Mouse (Mus musculus): ENCODE results near the gene Rarb. TPM values are rescaled to one million over a fixed set of nuclear protein-coding genes. Genes with fewer than 3 reads are reported as not detected.

Rarb gene
- 53.0 and 61.2 TPM in 2 replicates for polyA plus RNA-seq (2014; fragmentation: Nextera tagmentation; extraction: Ambion mirVana)

DNA sequence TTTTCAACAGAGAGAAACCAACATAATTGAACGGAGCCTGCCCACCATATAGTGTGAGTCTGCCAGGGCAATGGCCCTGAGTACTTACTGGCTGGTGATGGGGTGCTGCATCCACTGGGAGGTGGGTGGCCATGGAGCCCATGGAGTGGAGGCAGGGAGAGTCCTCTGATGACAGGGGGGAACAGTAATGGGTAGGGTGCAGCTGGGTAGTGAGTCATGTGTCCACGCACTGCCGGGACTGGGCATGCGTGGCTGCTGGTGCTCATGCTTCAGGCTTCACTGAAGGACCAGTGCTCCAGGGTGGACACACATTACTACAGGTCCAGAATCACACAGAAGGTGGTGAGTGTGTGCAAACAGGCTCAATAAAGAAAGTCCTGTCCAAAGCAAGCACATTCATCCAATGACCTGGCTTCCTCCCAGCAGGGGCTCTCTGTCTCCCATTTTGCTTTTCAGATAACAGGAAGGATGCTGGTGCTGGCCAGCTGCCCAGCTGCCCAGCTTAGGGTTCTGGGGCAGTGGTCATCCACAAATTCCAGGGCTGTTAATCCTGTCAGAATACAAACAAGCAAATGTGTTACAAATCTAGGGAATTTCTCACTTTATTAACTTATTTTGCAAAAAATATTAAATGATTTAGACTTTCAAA, at the start of gene Rarb:
TSS of gene Rarb (minus strand) at position 555 of the 649 bp plus-strand sequence.
- Histone ChIP-seq H3K9me3 (ENCODE audit: control insufficient read depth, low read length) (no peaks in the 10 kb centered on the region), H3K36me3 (ENCODE audit: control insufficient read depth, insufficient read depth, low read length) (no peaks in the 10 kb centered on the region), H3K4me3 (ENCODE audit: low read depth, low read length) (no peak within 1 kb of the TSS), H3K27ac (ENCODE audit: low read depth, low read length) (no peak within 1 kb of the TSS), H3K27me3 (ENCODE audit: control insufficient read depth, insufficient read depth, low read length) (no peaks in the 10 kb centered on the region), H3K9ac (ENCODE audit: low read length) (no peak within 1 kb of the TSS), H3K4me1 (ENCODE audit: control insufficient read depth, insufficient read depth, low read length) (no peaks in the 10 kb centered on the region), H3K4me2 (ENCODE audit: low read depth) (no peak within 1 kb of the TSS)
- DNase-seq (ENCODE audit: low spot score) (no peak), ATAC-seq (ENCODE audit: insufficient read depth, low FRiP score, low TSS enrichment) (no peak)
- 94% methylated on average over 4 of the region's 4 CpGs for WGBS

DNA sequence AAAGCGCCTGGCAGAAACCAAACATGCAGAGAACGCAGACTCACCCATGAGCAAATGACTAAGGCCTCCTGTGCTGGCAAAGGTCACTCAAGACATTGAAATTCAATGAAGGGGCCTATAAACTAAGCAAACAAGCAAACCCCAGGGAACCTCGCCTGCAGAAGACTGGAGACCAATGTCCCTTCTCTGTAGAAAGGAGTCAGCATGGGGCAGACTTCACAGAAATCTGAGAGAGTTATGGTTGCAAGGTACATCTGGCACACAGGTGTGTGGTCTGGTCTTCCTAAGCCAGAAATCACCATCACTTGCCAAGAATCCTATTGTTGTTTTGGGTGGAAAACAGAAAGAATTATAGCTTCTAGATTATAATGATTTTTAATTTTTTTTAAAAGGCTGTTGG, 23.1 kb upstream of the Rarb start:
- Histone ChIP-seq H3K9ac (ENCODE audit: low read length) (no peak overlapping the region), H3K27me3 (ENCODE audit: control insufficient read depth, insufficient read depth, low read length) (no peaks in the 10 kb centered on the region), H3K9me3 (ENCODE audit: control insufficient read depth, low read length) (no peaks in the 10 kb centered on the region), H3K4me3 (ENCODE audit: low read depth, low read length) (no peak overlapping the region), H3K4me2 (ENCODE audit: low read depth) (no peak overlapping the region), H3K27ac (ENCODE audit: low read depth, low read length) (no peak overlapping the region), H3K4me1 (ENCODE audit: control insufficient read depth, insufficient read depth, low read length) (peaks cover 9% of the 10 kb centered on the region; the same call in 1 of the 2 replicates), H3K36me3 (ENCODE audit: control insufficient read depth, insufficient read depth, low read length) (no peaks in the 10 kb centered on the region)
- 19% methylated on average over 3 of the region's 3 CpGs for WGBS
- DNase-seq (ENCODE audit: low spot score) = peak; percentile 43
- no peak; the same call in 1 of the 2 replicates for ATAC-seq (ENCODE audit: insufficient read depth, low FRiP score, low TSS enrichment)

DNA sequence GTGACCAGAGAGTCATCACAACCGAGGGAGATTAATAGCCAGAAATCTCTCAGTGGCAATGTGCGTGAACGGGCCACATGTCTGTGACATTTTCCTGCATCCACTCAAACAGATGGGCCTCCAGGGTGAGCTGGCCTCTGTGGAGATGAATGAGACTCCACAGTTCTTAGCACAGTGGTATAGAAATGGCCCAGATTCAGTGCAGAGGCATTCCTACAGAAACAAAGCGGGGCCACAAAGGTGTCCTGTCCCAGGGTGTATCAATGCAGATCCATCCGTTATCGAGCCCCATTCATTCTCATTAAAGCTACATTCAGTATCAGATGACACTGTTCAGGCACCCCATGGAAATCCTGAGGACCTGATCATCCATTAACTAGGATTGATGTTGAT, 22.6 kb upstream of the Rarb start:
- H3K27me3 ChIP-seq (ENCODE audit: control insufficient read depth, insufficient read depth, low read length) = no peaks in the 10 kb centered on the region

DNA sequence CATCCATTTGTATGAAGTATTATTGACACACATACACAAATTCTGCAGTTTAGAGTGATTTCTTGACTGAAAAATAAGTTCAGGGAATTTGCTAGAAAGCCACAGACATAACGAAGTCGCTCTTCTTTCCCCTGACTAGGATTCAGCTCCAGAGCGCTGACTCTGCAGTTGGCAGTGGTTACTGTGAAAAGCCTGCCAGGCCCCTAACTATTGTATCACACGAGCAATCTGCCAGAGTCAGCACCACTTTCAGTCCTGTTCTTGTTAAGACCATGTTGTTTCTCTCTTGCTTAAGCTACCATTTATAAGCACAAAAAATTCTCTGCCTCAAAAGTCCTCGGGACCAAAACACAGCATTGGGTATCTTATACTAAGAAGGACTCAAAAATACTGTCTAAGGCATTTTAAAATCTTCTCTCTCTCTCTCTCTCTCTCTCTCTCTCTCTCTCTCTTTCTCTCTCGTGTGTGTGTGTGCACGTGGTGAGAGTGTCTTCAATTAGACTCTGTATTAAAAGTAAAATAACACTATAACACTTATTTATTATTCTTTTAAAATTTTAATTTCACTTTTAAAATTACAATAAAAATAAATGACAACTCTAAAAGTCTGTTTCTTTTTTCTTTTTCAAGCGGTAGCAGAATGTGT, 22.1 kb upstream of the Rarb start:
- 37% methylated on average over 8 of the region's 8 CpGs for WGBS
- ATAC-seq (ENCODE audit: insufficient read depth, low FRiP score, low TSS enrichment) (no peak), DNase-seq (ENCODE audit: low spot score) (peak; percentile 42)
- peaks cover 9% of the 10 kb centered on the region; the same call in 1 of the 2 replicates for H3K4me1 ChIP-seq (ENCODE audit: control insufficient read depth, insufficient read depth, low read length)
- H3K9me3 ChIP-seq (ENCODE audit: control insufficient read depth, low read length) = no peaks in the 10 kb centered on the region
- H3K9ac ChIP-seq (ENCODE audit: low read length) = no peak overlapping the region
- H3K4me3 ChIP-seq (ENCODE audit: low read depth, low read length) = no peak overlapping the region
- H3K4me2 ChIP-seq (ENCODE audit: low read depth) = no peak overlapping the region
- H3K27ac ChIP-seq (ENCODE audit: low read depth, low read length) = no peak overlapping the region
- H3K36me3 ChIP-seq (ENCODE audit: control insufficient read depth, insufficient read depth, low read length) = no peaks in the 10 kb centered on the region
- H3K27me3 ChIP-seq (ENCODE audit: control insufficient read depth, insufficient read depth, low read length) = no peaks in the 10 kb centered on the region

More for the DNA sequence above, 22.6 kb upstream of the Rarb start:
- 20% methylated on average over 6 of the region's 6 CpGs for WGBS
- peaks cover 9% of the 10 kb centered on the region; the same call in 1 of the 2 replicates for H3K4me1 ChIP-seq (ENCODE audit: control insufficient read depth, insufficient read depth, low read length)
- peak; percentile 64 for DNase-seq (ENCODE audit: low spot score)
- no peak overlapping the region for H3K4me2 ChIP-seq (ENCODE audit: low read depth)
- no peaks in the 10 kb centered on the region for H3K9me3 ChIP-seq (ENCODE audit: control insufficient read depth, low read length)
- H3K36me3 ChIP-seq (ENCODE audit: control insufficient read depth, insufficient read depth, low read length) = no peaks in the 10 kb centered on the region
- no peak overlapping the region for H3K4me3 ChIP-seq (ENCODE audit: low read depth, low read length)
- peak; percentile 87 for ATAC-seq (ENCODE audit: insufficient read depth, low FRiP score, low TSS enrichment)
- H3K27ac ChIP-seq (ENCODE audit: low read depth, low read length) = no peak overlapping the region
- no peak overlapping the region for H3K9ac ChIP-seq (ENCODE audit: low read length)

DNA sequence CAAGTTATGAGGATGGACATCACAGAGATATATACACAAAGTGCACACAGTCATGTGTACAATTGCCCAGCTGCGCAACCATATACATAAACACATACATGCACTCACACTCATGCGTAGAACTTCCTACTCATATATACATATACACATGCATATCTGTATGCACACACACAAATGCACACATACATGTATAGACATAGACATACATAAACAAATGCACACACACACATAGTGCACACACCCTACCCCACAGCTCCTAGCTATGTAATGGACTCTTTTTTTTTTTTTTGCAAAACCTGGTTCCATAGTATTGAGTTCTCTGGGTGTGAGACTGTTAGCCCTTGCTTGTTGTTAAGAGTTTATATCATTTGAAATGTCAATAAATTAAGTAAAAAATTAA, 21.2 kb upstream of the Rarb start:
- H3K36me3 ChIP-seq (ENCODE audit: control insufficient read depth, insufficient read depth, low read length) = no peaks in the 10 kb centered on the region
- H3K27me3 ChIP-seq (ENCODE audit: control insufficient read depth, insufficient read depth, low read length) = no peaks in the 10 kb centered on the region
- WGBS = 97% methylated on average over 2 of the region's 2 CpGs
- H3K4me1 ChIP-seq (ENCODE audit: control insufficient read depth, insufficient read depth, low read length) = peaks cover 9% of the 10 kb centered on the region; the same call in 1 of the 2 replicates
- no peak overlapping the region for H3K4me2 ChIP-seq (ENCODE audit: low read depth)
- H3K27ac ChIP-seq (ENCODE audit: low read depth, low read length) = no peak overlapping the region
- DNase-seq (ENCODE audit: low spot score) = no peak
- no peaks in the 10 kb centered on the region for H3K9me3 ChIP-seq (ENCODE audit: control insufficient read depth, low read length)
- ATAC-seq (ENCODE audit: insufficient read depth, low FRiP score, low TSS enrichment) = no peak
- no peak overlapping the region for H3K4me3 ChIP-seq (ENCODE audit: low read depth, low read length)
- H3K9ac ChIP-seq (ENCODE audit: low read length) = no peak overlapping the region

DNA sequence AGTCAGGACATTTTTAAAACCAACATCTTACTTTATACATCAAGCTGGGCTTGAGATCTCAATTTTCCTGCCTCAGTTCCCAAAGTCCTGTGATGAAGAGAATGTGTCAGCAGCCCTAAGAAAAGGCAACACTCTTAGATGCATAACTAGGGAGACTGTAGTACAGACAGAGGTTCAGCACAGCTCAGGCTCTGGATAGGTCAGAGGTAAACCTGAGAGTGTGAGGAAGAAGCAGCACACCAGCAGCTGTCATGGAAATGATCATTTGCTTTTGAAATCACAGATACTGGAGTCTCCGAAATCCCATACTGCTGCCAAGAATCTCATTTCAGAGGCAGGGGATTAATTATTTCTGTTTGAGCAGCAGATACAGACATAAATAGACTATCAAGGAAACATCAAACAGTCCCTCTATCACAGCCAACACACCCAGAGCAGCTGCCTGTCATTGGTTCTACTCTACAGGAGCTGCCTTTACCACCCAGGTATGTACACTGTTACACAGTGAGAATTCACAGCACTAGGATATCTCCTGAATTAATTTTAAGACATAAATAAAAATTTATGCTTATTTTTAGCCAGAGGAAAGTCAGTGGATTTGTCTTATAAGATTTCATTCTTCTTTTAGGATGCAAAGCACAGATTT, 3.7 kb downstream of the Rarb start:
- Histone ChIP-seq H3K27me3 (ENCODE audit: control insufficient read depth, insufficient read depth, low read length) (no peaks in the 10 kb centered on the region), H3K9ac (ENCODE audit: low read length) (no peak overlapping the region), H3K36me3 (ENCODE audit: control insufficient read depth, insufficient read depth, low read length) (no peaks in the 10 kb centered on the region), H3K4me1 (ENCODE audit: control insufficient read depth, insufficient read depth, low read length) (no peaks in the 10 kb centered on the region), H3K27ac (ENCODE audit: low read depth, low read length) (no peak overlapping the region), H3K4me3 (ENCODE audit: low read depth, low read length) (no peak overlapping the region), H3K4me2 (ENCODE audit: low read depth) (no peak overlapping the region), H3K9me3 (ENCODE audit: control insufficient read depth, low read length) (no peaks in the 10 kb centered on the region)
- 89% methylated on average over 1 of the region's 1 CpGs for WGBS
- ATAC-seq (ENCODE audit: insufficient read depth, low FRiP score, low TSS enrichment) (no peak), DNase-seq (ENCODE audit: low spot score) (no peak)

DNA sequence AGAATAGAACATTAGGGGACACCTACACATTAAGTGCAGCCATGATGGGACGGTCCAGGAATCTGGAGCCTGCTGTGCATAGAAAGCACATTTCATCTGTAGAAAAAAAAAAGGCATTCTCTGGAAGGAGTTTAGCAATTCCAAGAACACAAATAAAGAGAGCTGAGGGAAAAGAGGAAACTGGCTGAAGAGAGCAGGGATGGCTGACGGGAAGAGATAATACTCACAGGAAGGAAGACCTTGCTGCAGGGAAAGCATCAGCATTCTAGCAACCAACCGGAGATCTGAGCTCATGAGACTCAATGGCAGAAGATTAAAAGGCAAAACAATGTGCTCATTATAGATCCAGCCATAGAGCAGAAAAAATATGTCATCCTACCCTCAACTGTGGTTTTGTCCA, 12.8 kb downstream of the Rarb start:
- H3K9me3 ChIP-seq (ENCODE audit: control insufficient read depth, low read length) = no peaks in the 10 kb centered on the region
- no peak overlapping the region for H3K9ac ChIP-seq (ENCODE audit: low read length)
- H3K4me3 ChIP-seq (ENCODE audit: low read depth, low read length) = no peak overlapping the region
- H3K27me3 ChIP-seq (ENCODE audit: control insufficient read depth, insufficient read depth, low read length) = no peaks in the 10 kb centered on the region
- H3K4me1 ChIP-seq (ENCODE audit: control insufficient read depth, insufficient read depth, low read length) = no peaks in the 10 kb centered on the region
- ATAC-seq (ENCODE audit: insufficient read depth, low FRiP score, low TSS enrichment) = no peak
- DNase-seq (ENCODE audit: low spot score) = no peak
- H3K36me3 ChIP-seq (ENCODE audit: control insufficient read depth, insufficient read depth, low read length) = no peaks in the 10 kb centered on the region
- no peak overlapping the region for H3K4me2 ChIP-seq (ENCODE audit: low read depth)
- 82% methylated on average over 3 of the region's 3 CpGs for whole genome bisulfite sequencing
- H3K27ac ChIP-seq (ENCODE audit: low read depth, low read length) = no peak overlapping the region

DNA sequence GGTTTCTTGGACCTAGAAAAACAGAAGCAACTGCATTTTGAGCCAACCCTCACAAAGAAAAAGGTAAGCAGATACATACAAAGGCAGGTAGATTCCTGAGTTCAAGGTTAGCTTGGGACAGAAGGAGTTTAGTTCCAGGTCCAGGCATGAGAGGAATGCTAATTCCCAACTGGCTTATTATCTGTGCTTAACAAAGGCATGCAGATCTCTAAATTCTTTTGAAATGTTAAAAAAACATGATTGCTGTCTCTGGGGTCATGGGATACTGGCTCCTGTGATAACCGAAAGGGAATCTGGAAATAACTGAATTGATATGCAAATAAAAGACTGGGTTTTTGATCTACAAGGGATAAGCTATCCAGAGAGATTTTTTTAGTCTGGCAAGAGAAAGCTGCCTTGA, 28.8 kb downstream of the Rarb start:
- no peak overlapping the region for H3K4me2 ChIP-seq (ENCODE audit: low read depth)
- H3K4me1 ChIP-seq (ENCODE audit: control insufficient read depth, insufficient read depth, low read length) = no peaks in the 10 kb centered on the region
- no peak overlapping the region for H3K9ac ChIP-seq (ENCODE audit: low read length)
- ATAC-seq (ENCODE audit: insufficient read depth, low FRiP score, low TSS enrichment) (no peak), DNase-seq (ENCODE audit: low spot score) (no peak)
- H3K27me3 ChIP-seq (ENCODE audit: control insufficient read depth, insufficient read depth, low read length) = no peaks in the 10 kb centered on the region
- WGBS = 85% methylated on average over 1 of the region's 1 CpGs
- H3K4me3 ChIP-seq (ENCODE audit: low read depth, low read length) = no peak overlapping the region
- H3K27ac ChIP-seq (ENCODE audit: low read depth, low read length) = no peak overlapping the region
- no peaks in the 10 kb centered on the region for H3K9me3 ChIP-seq (ENCODE audit: control insufficient read depth, low read length)
- H3K36me3 ChIP-seq (ENCODE audit: control insufficient read depth, insufficient read depth, low read length) = no peaks in the 10 kb centered on the region

Measured in neural tube, embryonic 11.5 days (tissue).